Mouse (Mus musculus) thymus, adult 2 months (tissue): ENCODE results near the gene Emc1. TPM values are rescaled to one million over a fixed set of nuclear protein-coding genes. Genes with fewer than 3 reads are reported as not detected.

Source experiments
- DNase-seq: peaks from one replicate; pipeline ENCODE4 v3.0.0; 2021
- H3K27ac ChIP-seq: fragments of 200-500 bp; 2 replicates; pipeline ENCODE4 v1.5.1; 2012; ENCODE audit warnings: low read length, control low read depth; ENCODE audit not compliant: control insufficient read depth, insufficient read depth
- H3K27me3 ChIP-seq: fragments of 200-500 bp; 2 replicates; pipeline ENCODE4 v1.6.1; 2012; ENCODE audit warnings: mild to moderate bottlenecking, low read length, moderate library complexity, mixed read lengths; ENCODE audit not compliant: control insufficient read depth, insufficient read depth
- H3K36me3 ChIP-seq: fragments of 200-500 bp; 2 replicates; pipeline ENCODE4 v1.6.1; 2012; ENCODE audit warnings: mild to moderate bottlenecking, low read length, moderate library complexity; ENCODE audit not compliant: control insufficient read depth, insufficient read depth
- H3K4me1 ChIP-seq: fragments of 200-500 bp; replicated peaks from 2 replicates; pipeline ENCODE4 v1.6.1; 2012; ENCODE audit warnings: low read length; ENCODE audit not compliant: control insufficient read depth, insufficient read depth
- H3K4me3 ChIP-seq: fragments of 200-500 bp; 2 replicates; pipeline ENCODE4 v1.5.1; 2012; ENCODE audit warnings: mild to moderate bottlenecking, low read length, control low read depth, moderate library complexity; ENCODE audit not compliant: control insufficient read depth, insufficient read depth
- CTCF ChIP-seq: fragments of 200-500 bp; IDR thresholded peaks from 2 replicates; pipeline ENCODE4 v1.5.1; 2012; ENCODE audit warnings: mild to moderate bottlenecking, control low read depth, low read length, moderate library complexity, borderline replicate concordance; ENCODE audit not compliant: control insufficient read depth, poor library complexity, insufficient read depth; ENCODE audit errors: extremely low read depth
- POLR2A ChIP-seq: fragments of 200-500 bp; IDR thresholded peaks from 2 replicates; pipeline ENCODE4 v1.6.1; 2012; ENCODE audit warnings: mild to moderate bottlenecking, low read length, control low read depth, moderate library complexity; ENCODE audit not compliant: control insufficient read depth, poor library complexity, insufficient read depth; ENCODE audit errors: extremely low read depth
- WGBS: fragments of 180-500 bp; shearing (Covaris S2); methylation state at CpG from one replicate; pipeline ENCODE4 v1.1.7; 2018; 5-methylcytosine and 5-hydroxymethylcytosine counted together
- polyA plus RNA-seq: library from polyadenylated mRNA; depleted of rRNA; stranded (reverse); fragments of >200 nt; gene quantifications from 2 replicates; pipeline ENCODE4 v1.2.3, GENCODE M21; 2012

The Emc1 gene
- polyA plus RNA-seq, 1 experiment: 34.2 TPM

DNA sequence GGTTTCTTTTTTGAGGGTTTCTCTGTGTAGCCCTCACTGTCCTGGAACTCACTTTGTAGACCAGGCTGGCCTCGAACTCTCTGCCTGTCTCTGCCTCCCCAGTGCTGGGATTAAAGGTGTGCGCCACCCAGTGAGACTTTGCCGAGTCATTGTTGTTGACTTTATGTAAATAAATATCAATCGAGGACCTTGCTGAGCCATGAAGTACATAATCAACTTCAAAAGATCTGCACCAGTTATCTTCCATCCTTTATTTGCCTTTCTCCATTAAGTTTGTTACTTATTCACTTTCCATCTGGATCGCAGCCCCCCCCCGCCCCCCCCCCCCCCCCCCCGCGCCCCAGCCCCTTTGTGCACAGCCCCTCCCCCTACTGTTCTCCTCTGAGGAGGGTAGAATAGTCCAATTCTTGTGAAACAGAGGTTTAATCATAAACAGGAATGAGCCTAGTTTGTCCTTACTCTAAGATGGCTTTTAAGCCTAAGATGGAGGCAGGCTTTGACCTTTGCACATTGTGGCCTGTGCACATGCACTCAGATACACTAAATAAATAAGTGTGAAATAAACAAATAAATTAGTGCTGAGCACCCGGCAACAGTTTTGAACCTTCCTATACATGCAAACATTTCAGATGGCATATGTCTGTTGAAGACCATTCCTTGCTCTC is 17.6 kb upstream of the Emc1 start:
- no peak for DNase-seq
- WGBS: 78% methylated on average over 6 of the region's 9 CpGs
- TF ChIP-seq CTCF: no peak
- TF ChIP-seq POLR2A: no peak
- H3K27ac ChIP-seq: no peak overlapping the region
- no peak overlapping the region for H3K4me3 ChIP-seq
- no peaks in the 10 kb centered on the region for H3K36me3 ChIP-seq
- peaks cover 5% of the 10 kb centered on the region for H3K4me1 ChIP-seq
- no peaks in the 10 kb centered on the region for H3K27me3 ChIP-seq

DNA sequence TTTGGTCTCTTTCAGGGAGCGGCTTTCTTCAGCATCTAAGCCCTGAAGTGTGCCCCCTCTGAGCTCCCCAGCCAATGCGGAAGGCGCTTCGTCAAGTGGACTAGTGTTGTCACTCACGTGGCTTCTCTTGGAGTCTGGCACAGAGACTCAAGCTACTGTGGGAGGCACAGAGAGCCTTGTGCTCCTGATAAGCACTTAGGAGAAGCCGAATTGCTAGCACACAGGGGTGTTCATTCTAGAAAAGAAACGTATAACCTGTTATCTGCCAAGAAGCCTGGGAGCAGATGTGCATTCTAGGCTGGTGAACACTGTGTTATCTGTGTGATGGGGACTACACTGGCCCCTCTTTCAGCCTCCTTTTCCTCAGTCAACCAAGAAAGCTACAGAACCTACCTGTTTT is 16.9 kb upstream of the Emc1 start:
- H3K27ac ChIP-seq: no peak overlapping the region
- H3K4me1 ChIP-seq: peaks cover 5% of the 10 kb centered on the region
- WGBS: 83% methylated on average over 7 of the region's 7 CpGs
- H3K27me3 ChIP-seq: no peaks in the 10 kb centered on the region
- no peak for TF ChIP-seq CTCF
- TF ChIP-seq POLR2A: no peak
- no peak overlapping the region for H3K4me3 ChIP-seq
- no peaks in the 10 kb centered on the region for H3K36me3 ChIP-seq
- DNase-seq: no peak

DNA sequence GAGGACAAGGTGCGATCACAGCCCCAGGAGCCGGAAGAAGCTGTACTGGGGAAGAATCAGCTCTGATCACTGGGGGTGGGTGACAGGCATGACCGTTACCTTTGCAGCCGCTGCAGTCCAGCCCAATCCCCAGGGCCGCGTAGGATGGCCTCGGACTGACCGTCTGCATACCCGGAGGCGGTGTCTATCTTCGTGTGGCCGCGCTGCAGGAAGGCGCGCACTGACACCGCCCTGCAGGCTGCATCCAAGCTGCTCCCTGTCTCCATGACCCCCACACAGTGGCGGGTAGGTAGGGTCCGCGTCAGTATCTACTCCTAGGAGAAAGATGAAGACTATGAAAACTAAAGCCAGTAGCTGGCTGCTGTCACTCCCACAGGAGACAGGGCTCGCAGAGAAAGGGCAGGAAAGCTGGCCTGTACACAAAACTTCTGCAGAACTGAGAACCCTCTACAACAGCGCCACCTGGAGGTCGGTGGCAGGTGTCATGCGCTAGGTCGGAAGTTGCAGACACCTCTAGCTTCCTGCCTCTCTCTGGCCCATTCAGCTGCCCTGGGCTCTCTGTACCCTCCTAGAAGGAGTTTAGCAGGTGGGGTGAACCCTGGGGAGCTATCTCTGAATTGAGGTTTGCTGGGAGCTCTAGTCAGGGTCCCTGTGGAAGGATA is 15.4 kb upstream of the Emc1 start:
- Histone ChIP-seq H3K27ac (no peak overlapping the region), H3K36me3 (no peaks in the 10 kb centered on the region), H3K4me1 (no peaks in the 10 kb centered on the region; the same call in 1 of the 2 replicates), H3K27me3 (no peaks in the 10 kb centered on the region), H3K4me3 (peak overlapping the region; percentile 48)
- 34% methylated on average over 24 of the region's 24 CpGs for WGBS
- peak; percentile 80 for DNase-seq
- TF ChIP-seq POLR2A (no peak), CTCF (peak; percentile 90)

DNA sequence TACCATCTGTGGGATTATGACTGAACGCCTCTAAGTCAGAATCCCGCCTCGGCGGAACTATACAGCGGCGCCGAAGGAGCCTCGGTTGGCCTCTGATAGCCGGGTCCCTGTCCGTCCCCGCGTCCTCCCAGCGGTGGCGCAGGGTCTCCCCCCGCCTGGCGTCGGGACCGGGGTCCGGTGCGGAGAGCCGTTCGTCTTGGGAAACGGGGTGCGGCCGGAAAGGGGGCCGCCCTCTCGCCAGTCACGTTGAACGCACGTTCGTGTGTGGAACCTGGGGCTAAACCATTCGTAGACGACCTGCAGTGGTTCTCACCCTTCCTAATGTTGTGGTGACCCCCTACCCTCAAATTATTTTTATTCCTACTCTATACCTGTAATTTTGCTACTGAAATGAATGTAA is 14.2 kb upstream of the Emc1 start:
- Histone ChIP-seq H3K27ac (no peak overlapping the region), H3K36me3 (no peaks in the 10 kb centered on the region), H3K4me3 (no peak overlapping the region), H3K27me3 (no peaks in the 10 kb centered on the region), H3K4me1 (no peaks in the 10 kb centered on the region; the same call in 1 of the 2 replicates)
- WGBS: 70% methylated on average over 33 of the region's 33 CpGs
- TF ChIP-seq POLR2A: no peak
- no peak for TF ChIP-seq CTCF
- no peak for DNase-seq

DNA sequence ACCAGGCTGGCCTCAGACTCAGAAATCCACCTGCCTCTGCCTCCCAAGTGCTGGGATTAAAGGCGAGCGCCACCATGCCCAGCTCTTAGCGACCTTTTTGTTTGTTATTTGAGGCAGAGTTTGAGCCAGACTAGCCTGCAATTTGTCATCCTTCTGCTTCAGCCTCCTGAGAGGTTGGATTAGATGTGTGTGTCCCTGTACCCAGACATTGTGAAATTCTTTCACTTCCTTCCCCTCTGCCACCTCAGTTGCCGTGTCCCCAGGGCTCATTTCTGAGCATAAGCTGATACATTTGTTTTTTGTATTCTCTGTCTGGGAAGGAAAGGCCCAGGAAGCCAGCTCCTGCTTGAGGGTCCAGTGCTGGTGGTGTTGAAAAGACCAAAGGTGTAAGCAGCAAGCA is 11.6 kb upstream of the Emc1 start:
- 82% methylated on average over 4 of the region's 4 CpGs for WGBS
- no peak overlapping the region for H3K4me3 ChIP-seq
- H3K27me3 ChIP-seq: no peaks in the 10 kb centered on the region
- TF ChIP-seq CTCF: no peak
- TF ChIP-seq POLR2A: no peak
- no peak overlapping the region for H3K27ac ChIP-seq
- no peaks in the 10 kb centered on the region for H3K36me3 ChIP-seq
- no peak for DNase-seq
- H3K4me1 ChIP-seq: no peaks in the 10 kb centered on the region; the same call in 1 of the 2 replicates

DNA sequence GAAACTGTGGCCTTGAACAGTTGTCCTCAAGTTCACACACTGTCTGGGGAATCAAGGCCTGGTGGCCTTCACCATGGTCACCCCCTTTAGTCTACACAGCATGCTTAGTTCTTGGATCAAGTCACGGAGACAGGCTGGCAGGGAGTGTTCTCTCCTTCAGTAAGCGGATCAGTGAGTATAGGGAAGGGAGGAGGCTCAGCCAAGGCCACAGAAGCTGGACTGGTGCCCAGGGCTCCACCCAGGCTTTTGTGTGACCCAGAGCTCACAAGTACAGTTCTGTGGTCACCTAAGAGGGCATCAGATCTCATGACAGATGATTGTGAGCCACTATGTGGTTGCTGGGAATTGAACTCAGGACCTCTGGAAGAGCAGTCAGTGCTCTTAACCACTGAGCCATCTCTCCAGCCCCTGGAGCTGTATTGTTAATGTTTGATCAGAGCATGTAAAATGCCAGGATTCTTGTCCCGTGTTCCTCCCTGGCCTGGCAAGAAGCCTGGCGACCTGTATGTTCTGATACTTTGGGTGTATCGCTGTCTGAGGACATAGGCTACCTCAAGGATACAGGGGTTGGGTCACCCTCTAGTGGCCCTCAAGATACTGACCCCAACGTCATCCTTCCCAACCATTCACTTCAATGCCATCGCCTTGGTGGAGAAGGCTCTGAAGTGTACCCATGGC is 10.7 kb upstream of the Emc1 start:
- H3K27ac ChIP-seq: no peak overlapping the region
- H3K36me3 ChIP-seq: peaks cover 5% of the 10 kb centered on the region; the same call in 1 of the 2 replicates
- TF ChIP-seq CTCF: no peak
- no peak for TF ChIP-seq POLR2A
- no peak overlapping the region for H3K4me3 ChIP-seq
- DNase-seq: no peak
- no peaks in the 10 kb centered on the region; the same call in 1 of the 2 replicates for H3K4me1 ChIP-seq
- WGBS: 95% methylated on average over 7 of the region's 7 CpGs
- no peaks in the 10 kb centered on the region for H3K27me3 ChIP-seq
